Mouse (Mus musculus): ENCODE measurements at regions not wholly inside any gene's neighbourhood (a gene's known extent, or its start where the extent isn't known, plus 50 kb on each side); places are given as distances from the start of the nearest gene placed in this dataset.

DNA sequence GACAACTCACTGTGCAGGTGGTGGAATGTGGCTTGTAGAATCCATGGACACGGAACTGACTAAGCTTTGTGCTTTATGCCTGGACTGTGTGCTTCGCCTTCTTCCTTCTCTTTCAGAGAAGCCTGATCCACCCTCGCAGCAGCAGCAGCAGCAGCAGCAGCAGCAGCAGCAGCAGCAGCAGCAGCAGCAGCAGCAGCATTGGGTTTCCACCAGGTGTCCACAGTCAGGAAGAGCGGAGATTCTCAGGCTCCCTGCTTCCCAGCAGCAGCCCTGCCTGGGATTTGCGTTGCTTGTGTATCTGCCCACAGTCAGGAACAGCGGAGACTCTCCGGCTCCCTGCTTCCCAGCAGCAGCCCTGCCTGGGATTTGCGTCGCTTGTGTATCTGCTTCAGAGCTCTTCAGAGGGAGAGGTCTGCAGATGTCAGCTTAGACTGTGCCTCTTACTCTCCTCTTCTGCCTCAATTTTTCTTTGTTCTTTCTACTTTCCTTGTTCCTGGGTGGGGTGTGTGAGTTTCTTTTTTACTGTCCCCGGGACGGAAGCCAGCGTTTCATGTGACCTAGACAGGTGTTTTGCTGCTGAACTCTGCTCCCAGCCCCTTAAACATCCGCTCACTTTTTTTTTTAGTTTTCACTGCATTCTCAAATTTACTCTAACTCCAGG, 168.1 kb upstream of the Olig3 start:
- DNase-seq (ENCODE audit: low spot score in 2 of 2): no peak

DNA sequence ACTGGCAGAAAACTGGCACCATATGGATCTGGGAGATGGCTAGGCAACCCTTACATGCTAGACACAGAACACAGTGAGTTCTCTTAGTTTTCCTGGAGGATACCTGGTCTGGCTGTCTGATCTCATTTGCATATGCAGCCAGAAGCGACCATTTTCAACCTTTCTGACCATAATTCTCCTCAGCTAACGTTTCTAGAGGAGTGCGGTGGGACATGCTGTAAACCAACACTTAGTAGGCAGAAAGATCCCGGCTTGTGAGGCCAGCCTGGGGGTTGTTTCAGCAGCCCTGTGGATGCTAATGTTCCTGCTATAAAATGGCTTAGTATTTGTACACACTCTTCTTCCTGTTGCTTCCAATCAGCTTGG, 168.6 kb upstream of the Olig3 start:
- DNase-seq (ENCODE audit: low spot score in 2 of 2): no peak

DNA sequence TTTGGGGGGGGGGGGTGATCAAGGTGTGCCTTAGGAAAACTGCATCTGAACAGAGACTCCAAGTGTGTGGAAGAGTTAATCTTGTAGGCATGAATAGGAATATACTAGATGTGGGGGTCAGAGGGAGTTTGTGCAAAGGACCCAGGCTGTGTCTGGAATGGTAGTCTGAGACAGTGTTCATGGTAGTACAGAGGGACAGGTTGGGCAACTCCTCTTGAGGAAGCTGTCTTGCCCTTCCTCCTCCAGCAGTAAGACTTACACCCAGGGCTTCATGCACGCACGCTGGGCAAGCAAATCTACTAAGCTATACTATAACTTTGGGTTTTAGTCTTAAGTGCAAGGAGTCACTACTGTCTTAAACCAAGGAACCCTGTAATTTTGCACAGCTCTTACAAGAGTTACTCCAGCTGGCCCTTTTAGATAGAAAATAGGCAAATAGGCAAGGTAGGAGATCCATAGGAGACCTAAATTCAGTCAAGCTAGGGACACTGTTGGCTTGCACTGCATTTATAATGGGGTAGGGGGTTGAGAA, 169.2 kb upstream of the Olig3 start:
- DNase-seq (ENCODE audit: low spot score in 2 of 2): no peak

DNA sequence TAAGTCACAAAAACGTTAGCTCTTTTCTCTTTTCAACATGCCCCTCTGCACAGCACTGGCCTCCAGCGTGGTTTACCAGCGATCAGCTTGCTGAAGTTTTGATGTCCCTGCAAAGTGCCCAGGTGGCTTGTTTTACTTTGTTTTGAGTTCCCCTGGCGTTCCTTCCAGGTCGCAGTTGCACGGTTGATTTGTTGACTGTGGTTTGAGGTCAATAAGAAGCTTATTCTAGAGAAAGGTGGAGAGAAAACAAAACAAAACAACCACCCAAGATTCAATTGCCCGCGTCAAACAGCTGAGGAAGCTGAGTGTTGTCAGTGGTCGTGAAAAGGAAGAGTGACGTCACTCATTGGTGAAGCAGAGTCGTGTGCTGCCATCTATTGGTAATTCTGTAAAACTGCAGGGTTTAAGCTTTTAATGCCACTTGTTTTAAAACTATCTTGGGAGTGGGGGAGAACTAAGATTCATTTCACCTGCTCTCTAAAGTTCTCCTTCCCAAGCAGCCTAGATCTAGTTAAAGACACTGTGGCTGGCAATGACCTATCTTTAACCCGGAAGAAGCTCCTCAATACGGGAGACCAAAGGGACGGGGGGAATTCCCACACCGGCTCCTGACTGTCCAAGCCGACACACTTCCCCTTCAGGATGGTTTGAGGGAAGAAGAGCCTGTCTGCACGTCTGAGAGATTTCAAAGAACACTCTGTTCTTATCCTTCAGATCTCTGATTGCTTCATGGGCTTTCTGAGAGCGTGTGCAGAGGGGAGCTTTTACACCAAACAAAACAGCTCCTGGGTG, 170.3 kb upstream of the Olig3 start:
- DNase-seq (ENCODE audit: low spot score in 2 of 2): peak; percentile 5 to 12

DNA sequence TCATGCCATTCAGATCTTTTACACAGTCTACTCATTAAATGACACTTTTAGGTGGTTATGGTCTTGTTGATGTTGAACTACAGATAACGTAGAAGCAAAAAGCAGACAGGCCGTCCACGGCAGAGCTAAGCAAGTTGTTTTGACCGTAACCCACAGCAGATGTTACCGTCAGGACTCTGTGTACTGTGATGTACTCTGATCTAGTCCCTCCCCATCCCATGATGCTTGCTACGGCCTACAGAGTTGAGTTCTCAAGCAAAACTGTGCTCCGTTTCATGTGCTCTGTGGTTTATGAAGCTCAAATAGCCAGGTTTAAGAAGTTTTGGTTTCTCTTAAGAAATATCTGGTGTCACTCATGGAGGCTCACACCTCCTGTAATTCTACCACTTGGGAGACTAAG, 169.4 kb upstream of the Tnfaip3 start:
- no peak for DNase-seq (ENCODE audit: low spot score in 2 of 2)

DNA sequence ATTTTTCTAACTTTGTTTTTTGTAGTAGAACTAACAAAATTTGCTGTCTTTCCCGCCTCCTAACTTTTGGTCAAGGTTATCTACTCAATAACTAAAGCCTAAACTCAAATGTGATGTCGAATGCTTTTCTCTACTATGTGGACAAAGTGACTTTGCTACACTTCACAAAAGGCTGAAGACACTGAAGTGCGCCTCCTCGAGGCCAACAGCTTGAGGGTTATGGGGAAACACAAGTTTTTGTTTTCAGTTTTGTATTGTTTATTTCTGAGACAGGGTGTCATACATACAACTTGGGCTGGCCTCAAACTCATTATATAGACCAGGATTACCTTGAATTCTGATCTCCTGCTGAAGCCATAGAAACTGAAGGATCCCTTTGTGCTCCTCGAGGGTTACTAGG, 162.4 kb upstream of the Tnfaip3 start:
- DNase-seq (ENCODE audit: low spot score in 2 of 2): no peak

DNA sequence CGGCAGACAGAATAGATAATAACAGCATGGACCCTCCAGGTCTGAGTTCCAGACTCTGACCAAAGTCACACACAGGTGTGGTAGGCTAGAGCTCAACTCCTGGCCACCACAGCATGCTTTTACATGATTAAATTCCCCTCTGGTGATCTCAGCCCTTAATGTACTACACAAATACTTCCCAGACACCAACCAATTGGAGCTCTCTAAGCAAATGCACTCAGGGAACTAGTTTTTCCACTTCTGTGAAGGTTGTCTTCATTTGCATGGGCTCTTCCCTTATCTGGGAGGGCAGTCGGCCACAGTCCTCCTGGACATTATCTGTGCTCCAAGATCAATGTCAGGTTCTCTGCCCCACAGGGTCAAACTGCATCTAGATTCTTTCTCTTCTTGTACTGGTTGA, 162.0 kb upstream of the Tnfaip3 start:
- no peak for DNase-seq (ENCODE audit: low spot score in 2 of 2)

DNA sequence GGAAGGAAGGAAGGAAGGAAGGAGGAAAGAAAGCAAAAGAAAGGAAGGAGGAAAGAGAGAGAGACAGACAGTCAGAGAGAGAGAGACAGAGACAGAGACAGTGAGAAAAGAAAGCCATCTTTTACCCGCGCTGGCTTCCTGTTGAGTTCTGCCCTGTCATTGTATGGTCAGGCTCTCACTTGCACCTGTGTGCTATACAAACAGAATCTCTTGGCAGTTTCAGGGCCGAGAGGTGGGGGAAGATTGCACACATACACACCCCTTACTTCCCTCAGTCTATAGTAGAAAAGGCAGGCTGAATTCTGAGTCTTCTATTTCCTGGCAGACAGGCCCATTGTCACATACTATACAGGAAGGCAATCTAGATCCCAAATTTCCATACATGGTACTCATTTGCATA, 160.8 kb upstream of the Tnfaip3 start:
- no peak for DNase-seq (ENCODE audit: low spot score in 2 of 2)

DNA sequence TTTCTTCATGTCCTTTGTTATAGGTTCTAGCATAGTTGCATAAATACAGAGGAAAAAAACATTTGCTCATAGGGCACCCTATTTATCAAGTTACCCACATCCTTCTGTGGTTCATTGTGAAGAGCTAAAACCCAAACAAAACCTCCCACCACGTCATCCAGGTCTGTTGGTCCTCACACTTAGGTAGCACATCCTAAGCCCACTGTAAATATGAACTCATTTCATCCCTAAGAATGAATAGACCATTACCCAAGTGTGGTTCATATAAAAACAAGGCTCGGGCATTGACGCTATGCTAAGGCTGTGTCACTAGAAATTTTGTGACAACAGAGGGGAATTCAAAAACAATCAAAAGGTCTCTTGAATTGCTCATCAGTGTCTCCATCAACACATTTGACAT, 156.4 kb upstream of the Tnfaip3 start:
- DNase-seq (ENCODE audit: low spot score in 2 of 2): no peak

DNA sequence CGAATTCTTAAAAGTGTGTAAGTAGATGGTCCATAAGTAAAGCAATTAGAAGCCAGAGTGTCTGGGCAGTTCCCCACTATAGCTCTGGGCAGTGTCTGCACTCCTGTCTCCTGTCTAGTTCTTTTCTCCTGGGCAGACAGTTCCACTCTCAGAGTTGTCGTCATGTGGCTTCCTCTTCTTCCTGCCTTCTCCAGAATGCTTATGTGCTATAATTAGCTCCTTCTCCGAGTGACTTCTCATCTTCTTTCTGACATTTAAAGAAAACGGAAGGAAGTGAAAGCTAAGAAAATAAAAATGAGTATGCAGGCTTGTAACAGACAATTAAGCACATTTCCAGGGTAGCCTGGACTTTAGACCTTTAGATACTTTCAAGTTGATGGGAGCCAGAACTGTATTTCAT, 155.1 kb upstream of the Tnfaip3 start:
- no peak for DNase-seq (ENCODE audit: low spot score in 2 of 2)

DNA sequence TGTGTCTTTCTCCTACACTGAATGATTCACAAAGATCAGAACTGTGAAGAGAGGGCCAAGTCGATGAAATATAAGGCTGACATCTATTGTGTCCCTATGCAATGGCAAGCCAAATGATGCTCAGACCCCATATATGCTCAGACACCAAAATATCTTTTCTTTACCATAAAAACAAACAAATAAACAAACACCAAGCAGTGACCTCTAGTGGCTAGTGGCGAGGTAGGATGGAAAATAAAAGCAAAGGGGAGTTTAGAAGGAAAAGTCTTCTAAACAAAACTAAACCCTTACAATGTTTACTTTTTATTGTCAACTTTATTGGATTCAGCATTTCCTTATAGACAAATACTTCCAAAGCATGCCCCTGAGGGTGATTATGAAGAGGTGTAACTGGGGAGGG, 153.8 kb upstream of the Tnfaip3 start:
- DNase-seq (ENCODE audit: low spot score in 2 of 2): no peak

DNA sequence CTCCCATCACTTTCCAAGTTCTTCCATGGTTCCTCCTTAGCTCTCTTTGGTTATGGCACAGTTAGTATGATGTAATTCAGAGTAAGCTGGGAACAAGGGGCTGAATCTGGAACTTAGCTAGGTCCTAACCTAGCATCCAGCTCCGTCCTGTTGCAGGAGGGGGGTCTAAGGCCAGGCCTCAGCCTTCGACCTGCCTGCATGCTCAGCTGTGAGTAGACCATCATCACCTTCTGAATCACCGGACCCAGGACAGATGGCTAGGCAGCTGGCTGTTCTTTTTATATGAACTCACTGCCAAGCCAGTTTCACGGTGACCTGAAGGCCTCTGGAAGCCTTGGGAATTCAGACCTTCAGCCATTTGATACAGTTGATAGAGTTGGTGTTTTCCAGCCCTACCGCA, 152.9 kb upstream of the Tnfaip3 start:
- DNase-seq (ENCODE audit: low spot score in 2 of 2): no peak

DNA sequence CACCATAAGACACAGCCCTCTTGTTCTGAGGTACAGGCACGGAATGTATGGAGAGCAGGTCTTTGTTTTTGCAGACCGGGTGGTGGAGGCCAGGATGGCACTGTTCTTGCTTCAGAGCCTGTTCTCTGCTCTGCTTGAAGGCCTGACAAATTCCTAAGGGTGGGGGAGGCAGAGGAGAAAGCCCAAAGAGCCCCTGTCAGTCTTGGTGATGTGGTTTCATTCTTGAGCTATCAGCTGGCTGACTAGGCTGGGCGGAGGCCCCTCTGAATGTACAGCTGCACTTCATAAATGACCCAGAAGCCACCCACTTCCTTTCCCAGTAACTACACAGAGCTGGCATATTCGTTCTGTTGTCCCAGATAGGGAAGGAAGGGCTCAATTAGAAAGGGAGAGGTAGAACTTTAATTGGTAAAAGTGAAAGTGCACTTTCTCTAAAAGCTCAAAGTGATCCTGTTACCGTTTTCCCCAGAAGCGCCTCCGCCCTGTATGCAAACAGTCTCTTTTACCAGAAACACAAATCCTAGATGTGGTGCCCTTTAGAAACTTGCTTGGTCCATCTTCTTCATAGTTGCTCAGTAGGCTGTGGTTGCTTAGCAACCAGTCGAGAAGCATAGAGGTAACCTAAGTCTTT, 152.3 kb upstream of the Tnfaip3 start:
- no peak for DNase-seq (ENCODE audit: low spot score in 2 of 2)

DNA sequence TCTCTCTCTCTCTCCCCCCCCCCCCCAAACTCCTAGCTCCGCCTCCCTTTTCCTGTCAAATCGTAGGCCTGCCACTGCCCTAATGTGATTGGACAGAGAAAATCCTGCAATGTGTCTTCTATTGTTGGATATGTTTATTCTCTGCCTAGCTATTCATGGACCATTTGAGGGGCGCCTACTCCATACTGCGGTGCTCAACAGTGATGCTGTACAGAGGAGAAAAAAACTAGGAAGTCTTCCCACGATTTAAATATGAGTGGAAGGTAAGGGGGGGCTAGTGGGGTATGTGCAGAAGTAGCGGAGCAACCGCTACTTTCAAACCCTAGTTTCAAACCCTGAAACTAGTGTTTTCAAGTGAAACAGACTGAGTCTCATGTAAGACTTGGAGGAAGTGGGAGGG, 151.6 kb upstream of the Tnfaip3 start:
- DNase-seq (ENCODE audit: low spot score in 2 of 2): no peak

DNA sequence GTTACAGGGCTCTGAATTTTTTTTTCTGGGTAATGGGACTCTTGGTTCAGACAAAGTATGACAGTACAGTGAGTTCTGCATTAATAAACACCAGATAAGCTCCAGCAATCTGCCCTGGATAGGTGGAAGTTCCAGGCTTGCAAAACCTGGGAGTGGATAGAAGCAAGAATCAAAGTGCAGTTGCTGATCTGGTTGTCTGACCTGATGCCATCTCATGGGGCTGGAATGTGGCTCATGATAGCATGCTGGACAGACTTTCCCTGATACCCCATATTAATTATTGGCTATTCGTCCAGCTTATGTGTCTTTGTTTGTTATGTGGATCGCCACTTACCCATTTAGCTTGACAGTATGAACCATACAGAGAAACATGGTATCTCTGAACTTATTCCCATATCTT, 146.6 kb upstream of the Tnfaip3 start:
- no peak for DNase-seq (ENCODE audit: low spot score in 2 of 2)

DNA sequence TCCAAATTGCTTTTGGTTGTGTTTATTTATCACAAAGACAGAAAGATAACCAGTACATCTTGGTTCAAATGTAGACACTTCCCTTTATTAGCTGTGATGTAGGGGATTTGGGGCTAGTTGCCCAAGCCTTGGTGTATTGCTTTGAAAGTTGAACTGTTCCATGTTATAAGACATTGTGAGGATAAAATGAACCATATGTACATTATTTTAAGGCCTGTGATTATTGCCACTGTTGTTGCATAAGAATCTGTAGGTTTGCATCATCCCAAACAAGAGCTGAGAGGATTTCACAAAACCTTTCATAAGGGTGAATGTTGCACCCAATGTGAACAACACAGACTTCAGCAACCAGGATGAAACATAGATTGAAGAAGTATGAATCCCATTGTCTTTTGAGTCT, 145.7 kb upstream of the Tnfaip3 start:
- no peak for DNase-seq (ENCODE audit: low spot score in 2 of 2)

DNA sequence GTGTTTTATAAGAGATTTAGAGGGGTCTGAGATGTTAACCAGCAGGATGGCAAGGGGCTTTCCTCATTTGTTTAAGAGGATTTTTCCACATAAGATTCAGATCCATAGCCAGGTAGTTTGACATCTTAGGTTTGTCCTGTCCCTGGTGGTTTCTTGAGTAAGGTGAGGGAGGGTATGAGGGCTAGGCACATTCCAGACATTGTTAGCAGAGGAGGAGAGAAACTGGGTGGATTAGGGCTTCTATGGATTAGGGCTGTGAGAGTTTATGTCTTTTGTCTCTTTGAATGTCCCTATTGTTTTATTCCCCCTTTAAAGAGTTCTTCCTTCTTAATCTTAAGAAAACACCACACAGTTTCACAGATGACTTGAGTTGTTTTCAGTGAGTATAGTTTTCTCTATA, 138.6 kb upstream of the Tnfaip3 start:
- DNase-seq (ENCODE audit: low spot score in 2 of 2): no peak

DNA sequence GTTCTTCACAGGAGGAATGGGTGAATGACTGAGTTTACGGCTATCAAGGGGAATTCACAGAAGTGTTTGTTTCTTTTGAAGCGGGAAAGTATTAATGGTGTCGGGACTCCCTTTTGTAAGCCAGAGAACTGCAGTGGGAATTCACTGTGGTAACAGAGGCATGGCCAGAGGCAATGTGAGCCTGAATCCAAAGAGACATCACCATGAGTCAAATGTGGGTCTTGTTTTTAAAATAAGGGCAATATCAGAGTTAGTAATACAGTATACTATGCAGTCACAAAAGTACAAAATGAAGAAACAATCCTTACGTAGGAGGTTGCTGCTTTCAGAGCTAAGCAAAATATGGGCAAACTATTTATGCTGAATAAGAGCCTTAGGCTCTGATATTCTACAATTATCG, 137.3 kb upstream of the Tnfaip3 start:
- no peak for DNase-seq (ENCODE audit: low spot score in 2 of 2)

DNA sequence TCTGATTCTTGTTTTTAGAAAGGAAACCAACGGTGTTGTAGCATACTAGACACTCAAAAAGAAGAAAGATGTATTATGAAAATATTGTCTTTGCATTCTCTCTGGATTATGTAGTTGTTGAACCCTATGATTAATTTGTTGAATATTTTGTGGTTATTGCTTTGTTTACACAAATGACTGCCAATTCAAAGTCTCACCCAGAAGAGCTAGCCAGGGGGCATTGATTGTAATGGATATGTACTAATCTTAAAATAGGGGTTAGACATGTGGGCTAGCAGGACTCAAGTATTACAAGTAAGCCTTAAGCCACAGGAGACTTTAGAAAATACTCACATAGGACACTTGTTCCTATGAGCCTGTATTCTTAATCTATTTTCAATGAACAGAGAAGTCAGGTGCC, 135.3 kb upstream of the Tnfaip3 start:
- DNase-seq (ENCODE audit: low spot score in 2 of 2): no peak

DNA sequence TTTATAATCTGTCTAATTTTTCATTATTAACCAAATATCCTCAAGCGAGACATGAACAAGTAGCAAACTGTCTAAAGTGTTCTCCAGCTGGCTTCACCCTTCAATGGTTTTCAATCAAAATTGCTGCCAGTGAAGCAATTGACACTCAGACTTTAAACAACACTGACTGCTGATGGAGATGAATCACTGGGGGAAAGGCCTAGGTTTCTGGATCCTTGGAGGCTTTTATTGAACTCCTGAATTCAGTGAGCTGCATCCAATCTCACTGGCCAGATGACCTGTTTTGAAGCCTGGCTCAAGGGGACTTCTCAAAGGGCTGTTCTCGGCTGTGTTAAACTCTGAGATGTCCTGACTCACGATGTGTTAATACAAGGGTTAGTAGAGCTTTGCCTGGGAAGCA, 134.5 kb upstream of the Tnfaip3 start:
- DNase-seq (ENCODE audit: low spot score in 2 of 2): no peak

DNA sequence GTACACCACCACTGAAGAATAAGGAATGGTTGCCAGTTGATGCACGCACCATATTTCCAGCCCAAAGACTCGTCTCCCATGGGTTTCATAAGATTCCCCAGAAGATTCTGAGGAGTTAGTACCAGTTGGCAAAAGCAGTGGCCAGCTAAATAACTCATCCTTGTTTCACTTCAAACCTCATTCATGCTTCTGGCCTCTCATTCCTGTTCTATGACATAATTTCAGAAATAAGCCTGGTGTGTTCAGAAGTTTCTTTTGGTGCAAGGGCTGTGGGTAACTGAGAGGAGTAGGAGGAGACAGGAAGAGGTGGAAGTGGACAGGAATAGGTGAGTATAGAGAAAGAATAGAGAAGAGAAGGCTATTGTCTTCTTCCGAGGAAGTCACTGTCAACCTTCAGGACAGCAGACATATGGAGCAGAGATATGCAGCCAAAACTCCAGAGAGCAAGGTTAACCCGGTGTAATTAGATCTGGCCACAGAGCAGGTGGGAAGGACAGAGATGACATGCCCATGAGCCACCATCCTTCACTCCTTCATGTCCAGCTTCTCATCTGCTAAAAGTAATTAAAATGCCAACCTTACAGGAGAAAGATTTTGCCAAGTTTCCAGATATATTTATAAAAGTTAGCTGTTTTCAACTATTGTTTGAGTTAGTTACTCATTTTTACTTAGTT, 133.9 kb upstream of the Tnfaip3 start:
- DNase-seq (ENCODE audit: low spot score in 2 of 2): no peak

DNA sequence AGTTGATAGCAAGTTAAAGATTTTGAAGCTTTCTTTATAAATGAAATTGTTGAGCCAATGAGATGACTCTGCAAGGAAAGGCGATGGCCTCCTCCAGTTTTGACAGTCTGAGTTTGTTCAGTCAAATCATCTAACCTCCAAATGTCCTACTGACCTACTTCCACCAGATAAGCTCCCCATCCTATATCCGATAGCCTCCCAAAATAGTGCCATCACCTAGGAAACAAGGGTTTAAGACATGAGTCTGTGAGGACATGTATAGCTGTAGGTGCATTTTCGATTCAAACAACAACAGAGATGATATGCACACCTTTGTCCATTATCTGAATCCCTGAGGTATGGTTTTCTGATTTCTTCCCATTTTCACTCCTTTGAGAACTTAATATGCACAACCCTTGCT, 126.0 kb upstream of the Tnfaip3 start:
- no peak for DNase-seq (ENCODE audit: low spot score in 2 of 2)

Measured in layer of hippocampus, adult 8-10 months (tissue).